Mouse (Mus musculus): Measurements from ENCODE around the gene Prrt4. TPM values are rescaled to one million over a fixed set of nuclear protein-coding genes. Genes with fewer than 3 reads are reported as not detected.

Gene Prrt4
- polyA plus RNA-seq, 1 experiment = 0.20 TPM

- H3K36me3 ChIP-seq (ENCODE audit: control insufficient read depth, insufficient read depth, low read length) = no peaks in the 10 kb centered on the region
- no peak overlapping the region for H3K4me3 ChIP-seq (ENCODE audit: insufficient read depth, low read depth, low read length)
- H3K4me1 ChIP-seq (ENCODE audit: control insufficient read depth, insufficient read depth, low read length) = no peaks in the 10 kb centered on the region
- no peak for TF ChIP-seq POLR2A (IDR thresholded peaks at IDR 0.05; ENCODE audit: low read depth, low read length)
- no peak for TF ChIP-seq CTCF (conservative IDR thresholded peaks at IDR 0.05; ENCODE audit: insufficient read depth, insufficient read length, low read depth, low read length)
- no peaks in the 10 kb centered on the region for H3K27me3 ChIP-seq (replicated peaks; ENCODE audit: control insufficient read depth, insufficient read depth, low read length)
- 64% methylated on average over 17 of the region's 17 CpGs for whole genome bisulfite sequencing
- H3K27ac ChIP-seq (ENCODE audit: insufficient read depth, low read depth, low read length) = no peak overlapping the region
- DNase-seq = no peak
Observed at GRCm38 (mm10) chr6:29177901-29178879, 1.2 kb downstream of the Prrt4 start.

GRCm38 (mm10) chr6:29175113-29175512, 4.3 kb downstream of the Prrt4 start:
- H3K27ac ChIP-seq (ENCODE audit: insufficient read depth, low read depth, low read length) = no peak overlapping the region
- 91% methylated on average over 3 of the region's 3 CpGs for WGBS
- TF ChIP-seq CTCF (conservative IDR thresholded peaks at IDR 0.05; ENCODE audit: insufficient read depth, insufficient read length, low read depth, low read length) = no peak
- TF ChIP-seq POLR2A (IDR thresholded peaks at IDR 0.05; ENCODE audit: low read depth, low read length) = no peak
- DNase-seq = no peak
- no peaks in the 10 kb centered on the region for H3K4me1 ChIP-seq (ENCODE audit: control insufficient read depth, insufficient read depth, low read length)
- H3K36me3 ChIP-seq (ENCODE audit: control insufficient read depth, insufficient read depth, low read length) = no peaks in the 10 kb centered on the region
- no peak overlapping the region for H3K4me3 ChIP-seq (ENCODE audit: insufficient read depth, low read depth, low read length)
- peaks cover 4% of the 10 kb centered on the region; the same call in 1 of the 2 replicates for H3K27me3 ChIP-seq (replicated peaks; ENCODE audit: control insufficient read depth, insufficient read depth, low read length)

- Histone ChIP-seq H3K27ac (ENCODE audit: insufficient read depth, low read depth, low read length) (no peak overlapping the region), H3K4me1 (ENCODE audit: control insufficient read depth, insufficient read depth, low read length) (no peaks in the 10 kb centered on the region), H3K36me3 (ENCODE audit: control insufficient read depth, insufficient read depth, low read length) (no peaks in the 10 kb centered on the region), H3K27me3 (replicated peaks; ENCODE audit: control insufficient read depth, insufficient read depth, low read length) (peaks cover 4% of the 10 kb centered on the region; the same call in 1 of the 2 replicates), H3K4me3 (ENCODE audit: insufficient read depth, low read depth, low read length) (no peak overlapping the region)
- no peak for DNase-seq
- TF ChIP-seq POLR2A (IDR thresholded peaks at IDR 0.05; ENCODE audit: low read depth, low read length) = no peak
- TF ChIP-seq CTCF (conservative IDR thresholded peaks at IDR 0.05; ENCODE audit: insufficient read depth, insufficient read length, low read depth, low read length) = no peak
- WGBS = 32% methylated on average over 7 of the region's 7 CpGs
Observed at GRCm38 (mm10) chr6:29174368-29174767, 5.0 kb downstream of the Prrt4 start.

- H3K4me1 ChIP-seq (ENCODE audit: control insufficient read depth, insufficient read depth, low read length) = no peaks in the 10 kb centered on the region
- H3K27me3 ChIP-seq (replicated peaks; ENCODE audit: control insufficient read depth, insufficient read depth, low read length) = peaks cover 4% of the 10 kb centered on the region; the same call in 1 of the 2 replicates
- peak overlapping the region; percentile 56 for H3K4me3 ChIP-seq (ENCODE audit: insufficient read depth, low read depth, low read length)
- H3K36me3 ChIP-seq (ENCODE audit: control insufficient read depth, insufficient read depth, low read length) = no peaks in the 10 kb centered on the region
- no peak overlapping the region for H3K27ac ChIP-seq (ENCODE audit: insufficient read depth, low read depth, low read length)
- TF ChIP-seq POLR2A (IDR thresholded peaks at IDR 0.05; ENCODE audit: low read depth, low read length) = no peak
- TF ChIP-seq CTCF (conservative IDR thresholded peaks at IDR 0.05; ENCODE audit: insufficient read depth, insufficient read length, low read depth, low read length) = peak; percentile 69
- WGBS = 1% methylated on average over 40 of the region's 40 CpGs
- DNase-seq = peak; percentile 80
Observed at GRCm38 (mm10) chr6:29170952-29171388, 8.4 kb downstream of the Prrt4 start.

- H3K27me3 ChIP-seq (replicated peaks; ENCODE audit: control insufficient read depth, insufficient read depth, low read length) = peaks cover 4% of the 10 kb centered on the region; the same call in 1 of the 2 replicates
- H3K4me3 ChIP-seq (ENCODE audit: insufficient read depth, low read depth, low read length) = peak overlapping the region; percentile 56
- DNase-seq = peak; percentile 19
- 2% methylated on average over 63 of the region's 63 CpGs for WGBS
- H3K27ac ChIP-seq (ENCODE audit: insufficient read depth, low read depth, low read length) = no peak overlapping the region
- H3K36me3 ChIP-seq (ENCODE audit: control insufficient read depth, insufficient read depth, low read length) = no peaks in the 10 kb centered on the region
- TF ChIP-seq CTCF (conservative IDR thresholded peaks at IDR 0.05; ENCODE audit: insufficient read depth, insufficient read length, low read depth, low read length) = no peak
- TF ChIP-seq POLR2A (IDR thresholded peaks at IDR 0.05; ENCODE audit: low read depth, low read length) = no peak
- no peaks in the 10 kb centered on the region for H3K4me1 ChIP-seq (ENCODE audit: control insufficient read depth, insufficient read depth, low read length)
Observed at GRCm38 (mm10) chr6:29170063-29170921, 9.1 kb downstream of the Prrt4 start.

- Histone ChIP-seq H3K4me3 (ENCODE audit: insufficient read depth, low read depth, low read length) (no peak overlapping the region), H3K4me1 (ENCODE audit: control insufficient read depth, insufficient read depth, low read length) (no peaks in the 10 kb centered on the region)
- WGBS = 22% methylated on average over 12 of the region's 12 CpGs
Observed at GRCm38 (mm10) chr6:29169675-29170062, 9.7 kb downstream of the Prrt4 start.

More at GRCm38 (mm10) chr6:29169675-29170062, 9.7 kb downstream of the Prrt4 start:
- Histone ChIP-seq H3K27ac (ENCODE audit: insufficient read depth, low read depth, low read length) (no peak overlapping the region), H3K27me3 (replicated peaks; ENCODE audit: control insufficient read depth, insufficient read depth, low read length) (peaks cover 4% of the 10 kb centered on the region; the same call in 1 of the 2 replicates), H3K36me3 (ENCODE audit: control insufficient read depth, insufficient read depth, low read length) (no peaks in the 10 kb centered on the region)
- TF ChIP-seq CTCF (conservative IDR thresholded peaks at IDR 0.05; ENCODE audit: insufficient read depth, insufficient read length, low read depth, low read length) (no peak), POLR2A (IDR thresholded peaks at IDR 0.05; ENCODE audit: low read depth, low read length) (no peak)
- no peak for DNase-seq
